9 mouse cellular contexts compared by ENCODE assay signal in the genomic region with DNA sequence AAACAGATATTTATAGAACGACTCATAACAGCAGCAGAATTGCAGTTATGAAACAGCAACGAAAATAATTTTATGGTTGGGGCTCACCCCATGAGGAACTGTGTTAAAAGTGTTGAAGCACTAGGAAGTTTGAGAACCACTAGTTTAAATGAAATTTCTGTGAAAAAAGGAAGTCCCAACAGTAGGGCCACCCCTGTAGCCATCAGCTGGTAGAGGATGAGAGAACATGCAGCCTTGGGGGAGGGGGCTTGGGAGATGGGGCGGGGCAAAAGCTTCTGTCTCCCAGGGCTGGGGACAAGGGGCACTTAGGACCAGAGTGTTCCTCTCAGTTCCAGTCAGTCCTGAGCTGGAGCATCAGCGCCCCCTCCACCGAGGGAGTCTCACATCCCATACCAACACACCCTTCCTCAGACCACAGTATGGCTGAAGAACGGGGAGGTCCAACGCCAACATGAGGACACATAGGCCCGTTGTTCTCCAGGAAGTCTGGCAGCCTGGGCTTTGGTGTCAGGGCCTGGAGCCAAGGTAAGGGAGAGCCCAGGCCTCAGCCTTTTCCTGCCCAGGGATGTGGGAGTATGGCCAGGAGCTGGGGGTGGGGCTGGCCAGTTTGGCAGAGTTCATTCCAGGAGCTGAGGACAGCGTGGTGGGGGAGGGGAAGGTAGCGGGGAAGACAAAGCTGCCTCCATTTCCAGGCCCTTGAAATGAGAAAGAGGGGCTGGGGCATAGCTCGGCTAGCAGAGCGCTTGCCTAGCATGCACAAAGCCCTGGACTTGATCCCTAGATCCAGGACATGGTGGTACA. TPM values are rescaled to one million over a fixed set of nuclear protein-coding genes. Genes with fewer than 3 reads are reported as not detected.
DNase-seq lines count a peak whose midpoint lies in the region; ATAC-seq lines count a peak whose summit lies in the region.
"Had no signal": no experiment of that assay in that cellular context is flagged by ENCODE, and none has a peak within 500 bp of the region (broad histone marks: within the 10 kb centered on the region; RNA-seq: fewer than 3 reads in every experiment).

No protein-coding gene starts in this region.

- no peak overlapping the region for H3K4me3 ChIP-seq in lung, embryonic 16.5 days (ENCODE audit: low read length)

- peak overlapping the region; percentile 12; the same call in 1 of the 2 replicates for H3K4me2 ChIP-seq in lung, embryonic 16.5 days (ENCODE audit: low read depth, low read length)

- H3K27me3 ChIP-seq in lung, embryonic 16.5 days (ENCODE audit: control insufficient read depth, insufficient read depth, low read depth, low read length): no peaks in the 10 kb centered on the region

- H3K4me1 ChIP-seq in lung, embryonic 16.5 days (replicated peaks; ENCODE audit: control insufficient read depth, insufficient read depth, low read length): peaks cover 32% of the 10 kb centered on the region

- peak overlapping the region; percentile 48 for H3K9ac ChIP-seq in lung, embryonic 16.5 days (ENCODE audit: low read length)

- peak overlapping the region; percentile 93 for H3K27ac ChIP-seq in lung, embryonic 16.5 days (ENCODE audit: low read length)

- H3K36me3 ChIP-seq in lung, embryonic 16.5 days (ENCODE audit: control insufficient read depth, insufficient read depth, low read length): peaks cover 10% of the 10 kb centered on the region

- peaks cover 3% of the 10 kb centered on the region; the same call in 1 of the 2 replicates for H3K9me3 ChIP-seq in lung, embryonic 16.5 days (ENCODE audit: control insufficient read depth, low read length)

- peak; percentile 93 for DNase-seq in MN1 (ENCODE audit: low spot score)
- peak; percentile 74 for DNase-seq in cerebellum, adult 11 months
- peak; percentile 78 to 81 for DNase-seq in frontal cortex, postnatal 10 days (ENCODE audit: low spot score in 2 of 2)
- DNase-seq in layer of hippocampus, adult 9-11 months: peak; percentile 77
- peak; percentile 81 for DNase-seq in ovary, postnatal 36 days (ENCODE audit: low spot score)
- no peak for DNase-seq in spleen, postnatal 36 days (ENCODE audit: low spot score in 2 of 2)

- ATAC-seq in hematopoietic stem cell, adult 5-6 weeks (replicated peaks in 1 of 2; ENCODE audit: insufficient read depth in 1 of 2, low FRiP score in 2 of 2, low TSS enrichment in 1 of 2, low read depth in 1 of 2, poor library complexity in 2 of 2, severe bottlenecking in 2 of 2): peak; percentile 10 to 19; a peak in 2 of 4 replicates
- ATAC-seq in lung, embryonic 16.5 days (ENCODE audit: low read depth): peak; percentile 79

- 34% methylated on average over 12 of the region's 12 CpGs for WGBS in lung, embryonic 16.5 days

RNA-seq across cellular contexts. Expression of a gene that starts 11.2 kb away (rescaled TPM):
- 2,119 and 2,880 TPM in 2 replicates for total RNA-seq in hematopoietic stem cell, adult 5-6 weeks (2017)
- 1,477 and 1,506 TPM in 2 replicates for polyA plus RNA-seq in lung, embryonic 16.5 days (2015; fragmentation: Nextera tagmentation; extraction: Ambion mirVana)

RNA-seq across cellular contexts. Expression of a gene that starts 15.1 kb away (rescaled TPM):
- total RNA-seq in hematopoietic stem cell, adult 5-6 weeks (2017): 70.4 and 70.6 TPM in 2 replicates
- polyA plus RNA-seq in lung, embryonic 16.5 days (2015; fragmentation: Nextera tagmentation; extraction: Ambion mirVana): 100 and 106 TPM in 2 replicates

RNA-seq across cellular contexts. Expression of a gene that starts 17.6 kb away (rescaled TPM):
- total RNA-seq in hematopoietic stem cell, adult 5-6 weeks (2017): not detected in 2 replicates
- 0.39 and 0.91 TPM in 2 replicates for polyA plus RNA-seq in lung, embryonic 16.5 days (2015; fragmentation: Nextera tagmentation; extraction: Ambion mirVana)
- polyA plus RNA-seq: cortical plate, adult 2 months had no signal

RNA-seq across cellular contexts. Expression of a gene that starts 20.6 kb away (rescaled TPM):
- 64.8 and 76.7 TPM in 2 replicates for total RNA-seq in hematopoietic stem cell, adult 5-6 weeks (2017)
- polyA plus RNA-seq in lung, embryonic 16.5 days (2015; fragmentation: Nextera tagmentation; extraction: Ambion mirVana): 130 and 131 TPM in 2 replicates

RNA-seq across cellular contexts. Expression of a gene that starts 28.8 kb away (rescaled TPM):
- 20.5 and 22.7 TPM in 2 replicates for total RNA-seq in hematopoietic stem cell, adult 5-6 weeks (2017)
- 3.1 and 3.5 TPM in 2 replicates for polyA plus RNA-seq in lung, embryonic 16.5 days (2015; fragmentation: Nextera tagmentation; extraction: Ambion mirVana)

Comparison
In these comparisons a context has a peak if more than half of its experiments do, and no peak if none do; other contexts are left out.
1. DNase-seq: peak in MN1 (single experiment), cerebellum, adult 11 months (single experiment), frontal cortex, postnatal 10 days (2 of 2), layer of hippocampus, adult 9-11 months (single experiment) and ovary, postnatal 36 days (single experiment); none in spleen, postnatal 36 days (0 of 2).